Mouse (Mus musculus) neutrophil, adult 83 days (primary cell): ENCODE data around the gene Sgce. TPM values are rescaled to one million over a fixed set of nuclear protein-coding genes. Genes with fewer than 3 reads are reported as not detected.

ENCODE experiments used
- total RNA-seq, 2 experiments: library from RNA; stranded (reverse); gene quantifications; one replicate each; pipeline ENCODE4 v1.2.4; 2023

Sgce gene
- total RNA-seq = under 1 TPM; 0.22 to 0.40 TPM

GRCm38 (mm10) chr6:4746696-4747439, at the start of gene Sgce, which contains the start of gene Peg10:
TSS of gene Sgce (minus strand) at chr6:4747207.
TSS of gene Peg10 (plus strand) at chr6:4747306.

Other genes starting within 250 kb of the Sgce start
- gene Col1a2, start 242.4 kb downstream of the Sgce start, total RNA-seq = 100 to 1,000 TPM; 192 to 255 TPM
- gene Casd1, start 146.4 kb downstream of the Sgce start, total RNA-seq = 10 to 100 TPM; 17.3 to 18.9 TPM
- under 1 TPM; 0.09 TPM for gene Peg10, start 99 bp upstream of the Sgce start, total RNA-seq
- 1 to 10 TPM; 5.0 to 5.1 TPM for gene Ppp1r9a, start 155.7 kb upstream of the Sgce start, total RNA-seq